Mouse (Mus musculus): ENCODE results near the gene Gng13. TPM values are rescaled to one million over a fixed set of nuclear protein-coding genes. Genes with fewer than 3 reads are reported as not detected.

Gng13 gene
- under 1 TPM; 0.68 to 0.90 TPM for polyA plus RNA-seq (2012; fragmentation: generic; extraction: Trizol)

DNA sequence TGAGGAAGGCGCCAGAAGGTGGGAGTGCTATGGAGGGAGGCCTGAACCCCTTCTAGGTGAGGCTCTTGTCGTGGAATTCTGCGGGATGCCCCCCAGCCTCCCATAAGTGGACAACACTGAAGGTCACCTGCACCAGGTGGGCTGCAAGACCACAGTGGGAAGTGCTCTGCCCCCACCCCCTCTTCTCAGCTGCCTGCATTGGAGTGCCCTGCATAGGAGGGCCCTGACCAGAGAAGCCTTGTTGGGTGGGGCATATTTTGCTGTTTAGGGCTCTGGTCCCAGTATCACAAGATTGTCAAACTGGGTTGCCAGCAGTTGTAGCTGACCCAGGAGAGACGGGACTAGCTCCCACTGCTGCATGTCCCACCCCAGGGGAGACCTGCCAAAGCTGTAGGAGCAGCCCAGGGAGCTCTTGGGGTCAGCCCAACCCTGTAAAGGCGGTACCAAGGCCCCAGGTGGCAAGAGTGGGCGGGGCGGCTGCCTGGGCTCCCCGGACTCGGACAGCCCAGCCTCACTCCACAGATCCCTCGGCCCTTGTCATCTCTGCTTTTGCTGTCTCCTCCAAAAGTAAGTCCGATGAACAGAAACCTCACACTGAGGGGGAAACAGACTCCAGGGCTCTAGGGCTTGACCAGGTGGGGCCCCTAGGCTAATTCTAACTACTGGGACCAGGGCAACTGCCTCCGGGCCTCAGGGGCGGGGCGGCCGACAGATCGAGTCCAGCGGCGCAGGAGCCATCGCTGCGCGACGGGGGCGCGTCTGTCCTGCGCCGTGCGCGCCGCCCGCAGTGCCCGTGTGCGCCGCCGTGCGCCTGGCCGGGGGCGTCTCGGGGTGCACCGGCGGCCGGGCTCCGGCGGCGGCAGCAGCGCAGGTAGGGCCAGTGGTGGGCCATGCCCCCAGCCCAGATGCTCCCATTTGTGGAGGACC lies at the start of gene Gng13:
Gng13 (plus strand) TSS at position 461 of the 927 bp plus-strand sequence.

DNA sequence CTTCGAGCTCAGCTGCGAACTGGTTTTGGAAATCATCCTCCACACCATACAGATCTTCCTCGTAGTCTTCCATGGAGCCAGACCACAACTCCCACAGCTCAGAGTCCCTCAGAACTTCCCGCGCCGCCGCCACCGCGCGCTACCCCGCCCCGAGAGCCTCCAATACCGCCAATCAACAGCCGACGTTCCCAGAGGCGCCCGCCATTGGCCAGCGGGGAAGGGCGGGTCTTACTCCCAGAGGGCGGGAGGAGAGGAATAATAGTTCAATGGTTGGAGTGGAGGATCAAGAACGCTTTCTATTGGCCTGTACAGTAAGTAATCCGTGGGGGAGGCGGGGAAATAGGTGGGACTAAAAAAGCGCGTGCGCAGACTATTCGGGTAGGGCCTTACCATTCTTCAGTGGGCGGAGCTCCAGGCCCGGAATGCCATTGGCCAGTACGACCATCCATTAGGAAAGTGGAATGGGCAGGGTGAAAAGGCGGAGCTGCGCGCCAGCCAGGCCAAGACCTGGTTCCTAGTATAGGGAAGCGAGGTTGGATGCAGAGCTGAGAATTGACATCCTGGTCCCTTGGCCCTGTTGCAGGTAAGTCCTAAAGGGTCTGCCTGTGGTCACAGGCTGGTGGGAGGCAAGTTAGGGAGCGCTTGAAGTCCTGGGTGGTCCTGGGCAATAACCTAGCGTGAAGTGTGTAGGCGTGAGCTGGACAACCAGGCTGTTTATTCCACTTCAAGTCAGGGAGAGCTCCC lies 10.5 kb downstream of the Gng13 start, which contains the start of the genes Chtf18 and Rpusd1:
Chtf18 (minus strand) TSS at position 155 of the 744 bp plus-strand sequence.
Rpusd1 (plus strand) TSS at position 406 of the 744 bp plus-strand sequence.

DNA sequence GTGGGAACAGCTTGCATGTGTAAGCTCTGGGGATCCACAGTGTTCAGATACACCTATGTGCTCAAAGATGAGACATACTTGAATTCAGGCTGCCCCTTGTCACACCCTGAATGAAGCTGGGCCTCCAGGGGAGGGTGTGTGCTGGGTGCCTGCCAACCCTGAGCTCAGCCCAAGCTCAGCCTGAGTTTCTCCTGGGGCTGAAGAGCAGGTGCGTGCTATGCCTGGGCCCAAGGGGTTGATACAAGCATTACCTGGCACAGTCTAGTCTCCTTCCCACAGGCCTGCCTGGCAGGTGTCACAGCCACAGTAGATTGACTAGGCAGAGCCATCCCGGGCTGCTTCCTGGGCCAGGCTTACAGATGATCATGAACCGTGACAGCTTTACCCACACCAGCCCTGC lies 18.8 kb downstream of the Gng13 start, which contains the start of gene Mslnl:
Mslnl (plus strand) TSS at position 298 of the 400 bp plus-strand sequence.

DNA sequence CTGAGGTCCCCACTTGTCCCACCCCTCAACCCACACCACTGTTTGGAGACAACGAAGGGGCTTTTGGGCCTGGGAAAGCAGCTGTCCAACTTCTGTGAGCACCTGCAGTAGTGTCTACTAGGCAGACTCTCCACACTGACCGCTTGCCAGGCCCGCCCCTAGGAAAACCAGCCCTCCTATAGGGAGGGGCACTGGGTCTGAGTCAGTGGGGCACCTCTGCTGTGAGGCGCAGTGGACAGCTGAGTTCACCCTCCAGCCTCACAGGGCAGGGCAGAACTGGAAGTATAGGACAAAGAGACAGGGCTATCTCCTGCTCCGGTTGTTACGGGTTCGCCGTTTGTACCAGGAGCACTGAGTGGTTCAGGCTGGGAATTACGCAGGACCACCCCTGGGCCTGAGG lies 37.3 kb downstream of the Gng13 start, which contains the start of gene Msln:
Msln (minus strand) TSS at position 138 of the 400 bp plus-strand sequence.

Other genes starting within 250 kb of the Gng13 start
- not detected for gene Sstr5, start 219.9 kb upstream of the Gng13 start, polyA plus RNA-seq (2012; fragmentation: generic; extraction: Trizol)
- gene Sox8, start 146.5 kb upstream of the Gng13 start, polyA plus RNA-seq (2012; fragmentation: generic; extraction: Trizol) = not detected
- gene Lmf1, start 138.1 kb upstream of the Gng13 start, polyA plus RNA-seq (2012; fragmentation: generic; extraction: Trizol) = 10 to 100 TPM; 19.6 to 27.4 TPM
- gene Chtf18, start 10.2 kb downstream of the Gng13 start, polyA plus RNA-seq (2012; fragmentation: generic; extraction: Trizol) = 10 to 100 TPM; 13.0 to 64.2 TPM
- gene Rpusd1, start 10.5 kb downstream of the Gng13 start, polyA plus RNA-seq (2012; fragmentation: generic; extraction: Trizol) = 10 to 100 TPM; 29.8 to 35.4 TPM
- gene Mslnl, start 18.9 kb downstream of the Gng13 start, polyA plus RNA-seq (2012; fragmentation: generic; extraction: Trizol) = under 1 TPM; 0.01 to 0.05 TPM
- 10 to 100 TPM in 1 of 2 experiments, 1 to 10 TPM in 1; 5.9 to 17.1 TPM for gene Msln, start 37.2 kb downstream of the Gng13 start, polyA plus RNA-seq (2012; fragmentation: generic; extraction: Trizol)
- 10 to 100 TPM; 19.4 to 24.0 TPM for gene Narfl, start 56.6 kb downstream of the Gng13 start, polyA plus RNA-seq (2012; fragmentation: generic; extraction: Trizol)
- 10 to 100 TPM; 33.9 to 66.4 TPM for gene Haghl, start 68.5 kb downstream of the Gng13 start, polyA plus RNA-seq (2012; fragmentation: generic; extraction: Trizol)
- under 1 TPM; 0.11 to 0.14 TPM for gene Ccdc78, start 69.4 kb downstream of the Gng13 start, polyA plus RNA-seq (2012; fragmentation: generic; extraction: Trizol)
- 10 to 100 TPM; 89.1 to 99.0 TPM for gene Fam173a, start 75.7 kb downstream of the Gng13 start, polyA plus RNA-seq (2012; fragmentation: generic; extraction: Trizol)
- gene AC134908.4, start 78.5 kb downstream of the Gng13 start, polyA plus RNA-seq (2012; fragmentation: generic; extraction: Trizol) = 1 to 10 TPM in 1 of 2 experiments, not detected in 1; 1.4 TPM
- 100 to 1,000 TPM in 1 of 2 experiments, 10 to 100 TPM in 1; 88.0 to 177 TPM for gene Metrn, start 80.0 kb downstream of the Gng13 start, polyA plus RNA-seq (2012; fragmentation: generic; extraction: Trizol)
- under 1 TPM; 0.05 to 0.27 TPM for gene Fbxl16, start 91.9 kb downstream of the Gng13 start, polyA plus RNA-seq (2012; fragmentation: generic; extraction: Trizol)
- gene Wdr24, start 106.5 kb downstream of the Gng13 start, polyA plus RNA-seq (2012; fragmentation: generic; extraction: Trizol) = 10 to 100 TPM in 1 of 2 experiments, 1 to 10 TPM in 1; 10.0 to 27.6 TPM
- gene Jmjd8, start 111.7 kb downstream of the Gng13 start, polyA plus RNA-seq (2012; fragmentation: generic; extraction: Trizol) = 10 to 100 TPM; 14.3 to 39.3 TPM
- gene Stub1, start 116.2 kb downstream of the Gng13 start, polyA plus RNA-seq (2012; fragmentation: generic; extraction: Trizol) = 100 to 1,000 TPM; 242 to 426 TPM
- gene Rhbdl1, start 120.1 kb downstream of the Gng13 start, polyA plus RNA-seq (2012; fragmentation: generic; extraction: Trizol) = 1 to 10 TPM in 1 of 2 experiments, under 1 TPM in 1; 0.07 to 1.4 TPM
- 1 to 10 TPM in 1 of 2 experiments, under 1 TPM in 1; 0.06 to 1.5 TPM for gene Gm20683, start 124.6 kb downstream of the Gng13 start, polyA plus RNA-seq (2012; fragmentation: generic; extraction: Trizol)
- gene Rhot2, start 127.7 kb downstream of the Gng13 start, polyA plus RNA-seq (2012; fragmentation: generic; extraction: Trizol) = 10 to 100 TPM; 17.7 to 29.4 TPM
- gene Wdr90, start 144.3 kb downstream of the Gng13 start, polyA plus RNA-seq (2012; fragmentation: generic; extraction: Trizol) = 10 to 100 TPM; 15.7 to 20.9 TPM
- gene Mcrip2, start 151.6 kb downstream of the Gng13 start, polyA plus RNA-seq (2012; fragmentation: generic; extraction: Trizol) = 10 to 100 TPM; 19.6 to 60.3 TPM
- 10 to 100 TPM; 39.4 to 53.9 TPM for gene Mettl26, start 157.9 kb downstream of the Gng13 start, polyA plus RNA-seq (2012; fragmentation: generic; extraction: Trizol)
- gene Wfikkn1, start 163.7 kb downstream of the Gng13 start, polyA plus RNA-seq (2012; fragmentation: generic; extraction: Trizol) = 1 to 10 TPM in 1 of 2 experiments, under 1 TPM in 1; 0.22 to 1.1 TPM
- gene Rab40c, start 202.6 kb downstream of the Gng13 start, polyA plus RNA-seq (2012; fragmentation: generic; extraction: Trizol) = 10 to 100 TPM; 14.7 to 31.1 TPM
- 10 to 100 TPM; 24.9 to 42.4 TPM for gene Pigq, start 227.8 kb downstream of the Gng13 start, polyA plus RNA-seq (2012; fragmentation: generic; extraction: Trizol)
- under 1 TPM; 0.02 to 0.78 TPM for gene Nhlrc4, start 227.8 kb downstream of the Gng13 start, polyA plus RNA-seq (2012; fragmentation: generic; extraction: Trizol)
- gene A930017K11Rik, start 235.4 kb downstream of the Gng13 start, polyA plus RNA-seq (2012; fragmentation: generic; extraction: Trizol) = under 1 TPM; 0.02 to 0.04 TPM

Measured in C3H10T1/2 (cell line).